23 mouse cellular contexts compared by ENCODE assay signal in genomic region chr10:107941188-107941900, GRCm38 (mm10). TPM values are rescaled to one million over a fixed set of nuclear protein-coding genes. Genes with fewer than 3 reads are reported as not detected.
DNase-seq lines count a peak whose midpoint lies in the region; ATAC-seq and TF ChIP-seq lines count a peak whose summit lies in the region.
"Had no signal": no experiment of that assay in that cellular context is flagged by ENCODE, and none has a peak within 500 bp of the region (broad histone marks: within the 10 kb centered on the region; RNA-seq: fewer than 3 reads in every experiment).

No protein-coding gene starts in this region.

- no peak for TF ChIP-seq CTCF in kidney, adult 2 months (conservative IDR thresholded peaks at IDR 0.05; ENCODE audit: insufficient read depth, insufficient read length, low read depth, low read length)

- ATAC-seq in kidney, embryonic 15.5 days (replicated peaks; ENCODE audit: low FRiP score) = no peak; the same call in 1 of the 2 replicates
- ATAC-seq in granulocyte monocyte progenitor cell, adult 5-6 weeks (replicated peaks; ENCODE audit: poor library complexity, severe bottlenecking) = peak; percentile 17; the same call in 1 of the 2 replicates
- peak; percentile 24; the same call in 1 of the 2 replicates for ATAC-seq in megakaryocyte progenitor cell, adult 5-6 weeks (replicated peaks; ENCODE audit: poor library complexity)

- no peak overlapping the region for H3K4me2 ChIP-seq in kidney, embryonic 15.5 days
- H3K4me2 ChIP-seq: heart, embryonic 11.5 days; hindbrain, embryonic 15.5 days; limb, embryonic 15.5 days; lung, embryonic 14.5 days had no signal

- peaks cover 7% of the 10 kb centered on the region; the same call in 1 of the 2 replicates for H3K4me1 ChIP-seq in kidney, adult 2 months (ENCODE audit: control insufficient read depth, insufficient read depth, low read length)
- no peaks in the 10 kb centered on the region for H3K4me1 ChIP-seq in kidney, embryonic 15.5 days
- H3K4me1 ChIP-seq: hindbrain, embryonic 15.5 days; limb, embryonic 15.5 days had no signal

- H3K27me3 ChIP-seq in kidney, adult 2 months (replicated peaks; ENCODE audit: control insufficient read depth, insufficient read depth, low read length) = no peaks in the 10 kb centered on the region
- H3K27me3 ChIP-seq in kidney, embryonic 15.5 days = no peaks in the 10 kb centered on the region
- H3K27me3 ChIP-seq: hindbrain, embryonic 15.5 days; limb, embryonic 15.5 days had no signal

- no peak overlapping the region for H3K27ac ChIP-seq in kidney, adult 2 months (ENCODE audit: insufficient read depth, low read depth, low read length)
- no peak overlapping the region for H3K27ac ChIP-seq in kidney, embryonic 15.5 days
- H3K27ac ChIP-seq: hindbrain, embryonic 15.5 days; limb, embryonic 15.5 days had no signal

- no peak overlapping the region for H3K4me3 ChIP-seq in kidney, adult 2 months (ENCODE audit: insufficient read depth, low read depth, low read length)
- no peak overlapping the region for H3K4me3 ChIP-seq in kidney, embryonic 15.5 days (replicated peaks)
- H3K4me3 ChIP-seq: hindbrain, embryonic 15.5 days; limb, embryonic 15.5 days had no signal

- TF ChIP-seq POLR2A in kidney, adult 2 months (IDR thresholded peaks at IDR 0.05; ENCODE audit: low read depth, low read length) = no peak

- H3K9me3 ChIP-seq in kidney, embryonic 15.5 days (replicated peaks) = no peaks in the 10 kb centered on the region
- H3K9me3 ChIP-seq: hindbrain, embryonic 15.5 days; limb, embryonic 15.5 days had no signal

- DNase-seq in kidney, adult 2 months = peak; percentile 48
- DNase-seq in 416B (ENCODE audit: low read depth) = peak; percentile 72
- DNase-seq in urinary bladder, postnatal 25 days (ENCODE audit: low spot score) = no peak
- DNase-seq in testis, postnatal 10 days (ENCODE audit: low spot score) = no peak
- no peak for DNase-seq in c-Kit-positive CD71-positive TER-119-positive erythroid progenitor cells, embryonic 14.5 days (ENCODE audit: low spot score)
- DNase-seq: adrenal gland, postnatal 36 days; cerebellum, adult 9-11 months; embryo, embryonic 11 days; gastrocnemius, postnatal 36 days; heart, postnatal 36 days; layer of hippocampus, postnatal 36 days; lung, embryonic 14.5 days; lung, postnatal 4 days; midbrain, embryonic 14.5 days; thymus, postnatal 14 days had no signal

- H3K36me3 ChIP-seq in kidney, adult 2 months (ENCODE audit: control insufficient read depth, insufficient read depth, low read length) = no peaks in the 10 kb centered on the region
- no peaks in the 10 kb centered on the region for H3K36me3 ChIP-seq in kidney, embryonic 15.5 days
- H3K36me3 ChIP-seq: hindbrain, embryonic 15.5 days; limb, embryonic 15.5 days had no signal

- WGBS in kidney, adult 2 months = 53% methylated on average over 4 of the region's 4 CpGs
- WGBS in kidney, embryonic 15.5 days = 81% methylated on average over 4 of the region's 4 CpGs

- H3K9ac ChIP-seq in kidney, embryonic 15.5 days = no peak overlapping the region
- H3K9ac ChIP-seq: hindbrain, embryonic 15.5 days; limb, embryonic 15.5 days; lung, embryonic 14.5 days had no signal

RNA-seq across cellular contexts. Expression of gene Otogl, which starts 29.4 kb away (rescaled TPM):
- polyA plus RNA-seq in kidney, adult 2 months (2012; rRNA removed) = 0.01 and 0.02 TPM in 2 replicates
- 0.09 and 0.10 TPM in 2 replicates for polyA plus RNA-seq in kidney, embryonic 15.5 days (2015; fragmentation: Nextera tagmentation; extraction: Ambion mirVana)
- total RNA-seq in granulocyte monocyte progenitor cell, adult 5-6 weeks (2014; fragmentation: Nextera tagmentation) = 3.1 and 4.0 TPM in 2 replicates
- total RNA-seq in granulocyte monocyte progenitor cell, adult 5-6 weeks (2017) = 2.4 and 2.8 TPM in 2 replicates
- total RNA-seq in megakaryocyte progenitor cell, adult 5-6 weeks (2015) = 2.9 and 3.3 TPM in 2 replicates
- 1.5 and 2.0 TPM in 2 replicates for total RNA-seq in megakaryocyte progenitor cell, adult 5-6 weeks (2017)
- total RNA-seq: gastrocnemius, postnatal 36 days had no signal
- polyA plus RNA-seq: forebrain, embryonic 11.5 days; spleen, adult 2 months had no signal

Comparison
In these comparisons a context has a peak if more than half of its experiments do, and no peak if none do; other contexts are left out.
1. DNase-seq: peak in kidney, adult 2 months (single experiment) and 416B (single experiment); none in urinary bladder, postnatal 25 days (single experiment), testis, postnatal 10 days (single experiment) and c-Kit-positive CD71-positive TER-119-positive erythroid progenitor cells, embryonic 14.5 days (single experiment).